Mouse (Mus musculus): ENCODE data around the gene Dnmbp.

Gene Dnmbp

GRCm38 (mm10) chr19:43809331-43809730, 130.7 kb downstream of the Dnmbp start:
- DNase-seq (ENCODE audit: low read depth in 2 of 2, low spot score in 2 of 2), result no peak

DNA sequence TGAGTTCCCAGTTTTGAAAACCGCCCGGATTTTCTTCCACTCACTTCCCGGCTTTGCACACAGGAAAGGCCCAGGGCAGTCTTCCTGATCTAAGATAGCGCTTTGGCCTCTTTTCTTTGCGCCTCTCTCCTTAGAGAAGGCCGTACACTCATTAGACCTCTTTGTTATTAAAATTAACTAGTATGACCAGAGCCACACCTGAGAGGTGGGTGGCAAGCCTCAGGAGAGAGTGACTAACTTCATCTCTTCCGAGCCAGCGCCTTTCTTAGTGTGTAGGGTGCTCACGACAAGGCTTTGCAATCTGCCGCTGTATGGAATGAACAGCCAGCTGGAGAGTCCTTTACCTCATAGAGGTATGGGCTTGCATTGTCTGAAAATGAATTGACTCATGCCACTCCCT, 136.1 kb downstream of the Dnmbp start:
- DNase-seq (ENCODE audit: low read depth in 2 of 2, low spot score in 2 of 2), result no peak

- no peak for DNase-seq (ENCODE audit: low read depth in 2 of 2, low spot score in 2 of 2)
Measured at GRCm38 (mm10) chr19:43801427-43802051, 138.5 kb downstream of the Dnmbp start.

- DNase-seq (ENCODE audit: low read depth in 2 of 2, low spot score in 2 of 2), result no peak
Measured at GRCm38 (mm10) chr19:43797216-43797615, 142.8 kb downstream of the Dnmbp start.
